Mouse (Mus musculus) inflammation-experienced regulatory T-cells (primary cell): ENCODE results near the gene Olfr128. TPM values are rescaled to one million over a fixed set of nuclear protein-coding genes. Genes with fewer than 3 reads are reported as not detected.

Source experiments
- polyA plus RNA-seq, 2 experiments: library from polyadenylated mRNA; unstranded; fragments of 100-300 nt; shearing (Covaris generic); gene quantifications; one replicate each; pipeline ENCODE4 v1.2.1; 2017

Olfr128 gene
- under 1 TPM; 0.18 to 0.78 TPM for polyA plus RNA-seq

DNA sequence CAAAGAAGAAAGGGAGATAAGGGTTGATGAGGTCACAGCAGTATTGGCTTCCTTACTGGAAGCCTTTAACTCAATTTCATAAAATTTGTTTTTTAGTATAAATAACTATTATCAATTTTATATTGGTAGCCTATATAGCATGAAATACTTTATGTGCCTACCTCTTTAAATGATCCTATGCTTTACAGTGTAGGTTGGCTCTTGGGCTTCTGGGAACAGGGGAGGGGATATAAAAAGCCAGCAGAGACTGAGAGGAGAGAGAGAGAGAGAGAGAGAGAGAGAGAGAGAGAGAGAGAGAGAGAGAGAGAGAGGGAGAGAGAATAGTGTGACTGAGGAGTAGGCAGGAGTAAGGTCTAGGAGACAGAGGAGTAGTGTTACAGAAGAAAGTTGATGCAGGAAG is at the start of gene Olfr128:
Gene Olfr128 (plus strand): TSS at position 301 of the 400 bp plus-strand sequence.

DNA sequence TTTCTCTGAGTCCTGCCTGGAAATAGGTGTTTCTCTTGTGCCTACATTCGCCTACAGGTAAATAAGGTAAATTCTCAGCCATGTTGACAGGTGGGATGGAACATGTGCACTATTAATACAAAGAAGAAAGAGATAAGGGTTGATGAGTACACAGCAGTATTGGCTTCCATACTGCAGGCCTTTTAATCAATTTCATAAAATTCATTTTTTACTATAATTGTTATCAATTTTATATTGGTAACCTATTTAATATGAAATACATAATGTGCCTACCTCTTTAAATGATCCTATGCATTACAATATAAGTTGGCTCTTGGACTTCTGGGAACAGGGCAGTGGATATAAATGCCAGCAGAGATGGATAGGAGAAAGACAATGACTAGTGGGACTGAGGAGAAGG is 20.2 kb upstream of the Olfr128 start, which contains the start of gene Olfr127:
Gene Olfr127 (plus strand): TSS at position 301 of the 400 bp plus-strand sequence.

GRCm38 (mm10) chr17:37952979-37953378 is 32.6 kb downstream of the Olfr128 start, which contains the start of gene Olfr761:
Gene Olfr761 (minus strand): TSS chr17:37953079.

Other genes with a start within 250 kb of the Olfr128 start
- gene Olfr119, start 224.0 kb upstream of the Olfr128 start, polyA plus RNA-seq: not detected
- gene Olfr120, start 198.7 kb upstream of the Olfr128 start, polyA plus RNA-seq: under 1 TPM in 1 of 2 experiments, not detected in 1; 0.13 TPM
- gene Olfr121, start 171.7 kb upstream of the Olfr128 start, polyA plus RNA-seq: not detected
- under 1 TPM in 1 of 2 experiments, not detected in 1; 0.11 TPM for gene Olfr122, start 151.9 kb upstream of the Olfr128 start, polyA plus RNA-seq
- under 1 TPM; 0.23 to 0.89 TPM for gene Olfr123, start 127.0 kb upstream of the Olfr128 start, polyA plus RNA-seq
- gene Olfr124, start 120.7 kb upstream of the Olfr128 start, polyA plus RNA-seq: not detected
- not detected for gene Olfr125, start 87.6 kb upstream of the Olfr128 start, polyA plus RNA-seq
- gene Olfr126, start 73.1 kb upstream of the Olfr128 start, polyA plus RNA-seq: under 1 TPM in 1 of 2 experiments, not detected in 1; 0.40 TPM
- gene Olfr127, start 20.1 kb upstream of the Olfr128 start, polyA plus RNA-seq: 1 to 10 TPM in 1 of 2 experiments, under 1 TPM in 1; 0.10 to 1.0 TPM
- gene Olfr761, start 32.5 kb downstream of the Olfr128 start, polyA plus RNA-seq: not detected
- gene Olfr129, start 139.5 kb downstream of the Olfr128 start, polyA plus RNA-seq: under 1 TPM; 0.12 to 0.29 TPM
- not detected for gene Olfr130, start 143.4 kb downstream of the Olfr128 start, polyA plus RNA-seq
- gene Olfr131, start 168.1 kb downstream of the Olfr128 start, polyA plus RNA-seq: under 1 TPM in 1 of 2 experiments, not detected in 1; 0.17 TPM
- gene Olfr132, start 214.0 kb downstream of the Olfr128 start, polyA plus RNA-seq: not detected
- gene Olfr133, start 224.7 kb downstream of the Olfr128 start, polyA plus RNA-seq: not detected